Mouse (Mus musculus): ENCODE measurements around the gene Dstyk. TPM values are rescaled to one million over a fixed set of nuclear protein-coding genes. Genes with fewer than 3 reads are reported as not detected.

The Dstyk gene
- total and polyA plus RNA-seq, 3 experiments, result 0.12 to 0.59 (median 0.21) TPM

- Histone ChIP-seq H3K9ac (ENCODE audit: insufficient read depth, low read depth) (no peak overlapping the region), H3K4me3 (replicated peaks in 1 of 3; ENCODE audit: low read depth in 2 of 3, low read length in 2 of 3, poor library complexity in 1 of 3) (no peak overlapping the region), H3K4me2 (ENCODE audit: insufficient read depth, low read depth, poor library complexity, severe bottlenecking) (no peak overlapping the region), H3K27me3 (replicated peaks) (peaks cover 20% of the 10 kb centered on the region), H3K36me3 (replicated peaks in 1 of 2; ENCODE audit: control insufficient read depth in 1 of 2, insufficient read depth in 1 of 2, low read length in 1 of 2) (no peaks in the 10 kb centered on the region), H3K9me3 (replicated peaks; ENCODE audit: low read length) (no peaks in the 10 kb centered on the region), H3K27ac (ENCODE audit: insufficient read depth, low read depth) (no peak overlapping the region), H3K4me1 (ENCODE audit: control insufficient read depth in 1 of 2, insufficient read depth in 2 of 2) (peaks cover 13 to 56% of the 10 kb centered on the region in 2 experiments; a peak in 3 of 4 replicates), H3K79me2 (replicated peaks; ENCODE audit: control insufficient read depth, extremely low read depth, insufficient read depth, poor library complexity, severe bottlenecking) (no peaks in the 10 kb centered on the region)
- in situ Hi-C loops (cut with MboI; ENCODE audit: low pct_ligation_motif_present, low pct_unique_long_range_greater_than_20kb, low sequenced_read_pairs) (no loop called here), dilution Hi-C loops (cut with MboI; ENCODE audit: extremely low pct_ligation_motif_present, extremely low pct_unique_long_range_greater_than_20kb, low sequenced_read_pairs) (no loop called here)
- no peak for DNase-seq (ENCODE audit: extremely low read depth)
- TF ChIP-seq PAX5 (IDR thresholded peaks at IDR 0.05; ENCODE audit: low read length) (no peak), MAX (IDR thresholded peaks at IDR 0.05; ENCODE audit: low read length) (no peak), MXI1 (IDR thresholded peaks at IDR 0.05; ENCODE audit: low read depth, low read length) (no peak), IRF4 (IDR thresholded peaks at IDR 0.05; ENCODE audit: low read depth, low read length) (no peak)
These were observed 29.4 kb upstream of the Dstyk start for GRCm38 (mm10) chr1:132387943-132388342.

- TF ChIP-seq BHLHE40 (IDR thresholded peaks at IDR 0.05; ENCODE audit: low read depth, low read length), result no peak
- TF ChIP-seq GABPA (IDR thresholded peaks at IDR 0.05; ENCODE audit: insufficient replicate concordance, low read depth, low read length), result no peak
- TF ChIP-seq ZC3H11A (IDR thresholded peaks at IDR 0.05; ENCODE audit: low read depth, low read length), result no peak
- TF ChIP-seq E2F4 (IDR thresholded peaks at IDR 0.05; ENCODE audit: insufficient replicate concordance, low read depth, low read length), result no peak
- no peak for TF ChIP-seq CHD2 (IDR thresholded peaks at IDR 0.05; ENCODE audit: low read length)
- no peak for TF ChIP-seq TCF12 (IDR thresholded peaks at IDR 0.05; ENCODE audit: low read depth, low read length)
- no peak for TF ChIP-seq HCFC1 (IDR thresholded peaks at IDR 0.05; ENCODE audit: low read depth, low read length)
- TF ChIP-seq JUND (conservative IDR thresholded peaks at IDR 0.05; ENCODE audit: low read depth, low read length), result no peak
- TF ChIP-seq NRF1 (IDR thresholded peaks at IDR 0.05; ENCODE audit: low read depth, low read length), result no peak
- no peak for DNase-seq (ENCODE audit: extremely low read depth)
- no peak overlapping the region for H3K9ac ChIP-seq (ENCODE audit: insufficient read depth, low read depth)
- in situ Hi-C loops (cut with MboI; ENCODE audit: low pct_ligation_motif_present, low pct_unique_long_range_greater_than_20kb, low sequenced_read_pairs) (no loop called here), dilution Hi-C loops (cut with MboI; ENCODE audit: extremely low pct_ligation_motif_present, extremely low pct_unique_long_range_greater_than_20kb, low sequenced_read_pairs) (no loop called here)
- peak overlapping the region; percentile 60 for H3K4me2 ChIP-seq (ENCODE audit: insufficient read depth, low read depth, poor library complexity, severe bottlenecking)
- H3K36me3 ChIP-seq (replicated peaks in 1 of 2; ENCODE audit: control insufficient read depth in 1 of 2, insufficient read depth in 1 of 2, low read length in 1 of 2), result no peaks in the 10 kb centered on the region
- no peak overlapping the region for H3K27ac ChIP-seq (ENCODE audit: insufficient read depth, low read depth)
- peaks cover 12 to 48% of the 10 kb centered on the region in 2 experiments; a peak in 3 of 4 replicates for H3K4me1 ChIP-seq (ENCODE audit: control insufficient read depth in 1 of 2, insufficient read depth in 2 of 2)
- H3K4me3 ChIP-seq (replicated peaks in 1 of 3; ENCODE audit: low read depth in 2 of 3, low read length in 2 of 3, poor library complexity in 1 of 3), result no peak overlapping the region
- H3K27me3 ChIP-seq (replicated peaks), result peaks cover 30% of the 10 kb centered on the region
- H3K9me3 ChIP-seq (replicated peaks; ENCODE audit: low read length), result no peaks in the 10 kb centered on the region
- no peaks in the 10 kb centered on the region for H3K79me2 ChIP-seq (replicated peaks; ENCODE audit: control insufficient read depth, extremely low read depth, insufficient read depth, poor library complexity, severe bottlenecking)
These were observed 28.2 kb upstream of the Dstyk start for GRCm38 (mm10) chr1:132388813-132389803.

All from CH12.LX (cell line).